ENCODE assay signal across 20 mouse cellular contexts in the genomic region with DNA sequence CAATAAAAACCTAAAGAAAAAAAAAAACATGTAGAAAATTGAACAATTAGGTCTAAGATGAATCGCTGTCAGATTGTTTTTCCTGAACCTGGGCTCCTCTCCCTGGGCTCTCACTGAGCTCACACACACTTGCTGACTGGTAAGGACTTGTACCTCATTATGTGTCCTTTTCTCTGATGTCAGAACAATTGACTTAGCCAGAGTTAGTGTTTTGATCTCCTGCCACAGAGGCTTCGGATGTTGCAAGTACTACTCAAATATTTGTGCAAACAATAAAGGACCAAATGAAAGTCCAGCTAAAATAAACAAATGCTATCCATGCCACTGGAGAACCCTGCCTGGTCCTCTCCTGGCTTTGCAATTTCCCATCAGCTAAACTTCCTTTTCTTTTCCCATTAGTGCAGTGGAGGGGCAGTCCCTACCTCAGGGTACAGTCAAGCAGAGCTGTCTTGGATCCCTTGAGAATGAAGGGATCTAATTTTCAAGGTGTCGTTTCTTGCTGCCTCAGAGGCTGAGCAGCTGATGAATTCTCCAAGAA.
"Had no signal": no experiment of that assay in that cellular context is flagged by ENCODE, and none has a peak within 500 bp of the region (broad histone marks: within the 10 kb centered on the region; RNA-seq: fewer than 3 reads in every experiment).

No protein-coding gene starts in this region.

- H3K27ac ChIP-seq: lung, embryonic 15.5 days; macrophage; midbrain, embryonic 13.5 days; midbrain, embryonic 15.5 days; neural tube, embryonic 12.5 days had no signal

- H3K4me2 ChIP-seq: lung, embryonic 15.5 days; midbrain, embryonic 11.5 days; midbrain, embryonic 13.5 days; midbrain, embryonic 15.5 days; neural tube, embryonic 12.5 days had no signal

- H3K9me3 ChIP-seq: lung, embryonic 15.5 days; megakaryocyte, embryonic 14.5 days; midbrain, embryonic 13.5 days; midbrain, embryonic 15.5 days; neural tube, embryonic 12.5 days had no signal

- H3K4me1 ChIP-seq: lung, embryonic 15.5 days; megakaryocyte, embryonic 14.5 days; midbrain, embryonic 13.5 days; midbrain, embryonic 15.5 days; neural tube, embryonic 12.5 days had no signal

- DNase-seq: lung, adult 2 months; lung, postnatal 14 days; lung, postnatal 36 days; retina, postnatal 1 day; right cerebral cortex, adult 18-20 months; right cerebral cortex, postnatal 25 days; right cerebral cortex, postnatal 4 days; spleen, adult 18-20 months; thymus, adult 18-20 months; thymus, postnatal 14 days; thymus, postnatal 36 days had no signal

- H3K27me3 ChIP-seq: lung, embryonic 15.5 days; megakaryocyte, embryonic 14.5 days; midbrain, embryonic 13.5 days; midbrain, embryonic 15.5 days; neural tube, embryonic 12.5 days had no signal

- H3K9ac ChIP-seq: lung, embryonic 15.5 days; midbrain, embryonic 13.5 days; midbrain, embryonic 15.5 days; neural tube, embryonic 12.5 days had no signal

- H3K4me3 ChIP-seq: lung, embryonic 15.5 days; megakaryocyte, embryonic 14.5 days; midbrain, embryonic 13.5 days; midbrain, embryonic 15.5 days; myocyte; neural tube, embryonic 12.5 days had no signal

- H3K36me3 ChIP-seq: lung, embryonic 15.5 days; midbrain, embryonic 13.5 days; midbrain, embryonic 15.5 days; neural tube, embryonic 12.5 days had no signal

- ATAC-seq: lung, postnatal 0 days; midbrain, embryonic 13.5 days; midbrain, embryonic 15.5 days had no signal
